Comparison of ENCODE assay signal across 7 mouse cellular contexts in genomic region chr10:60752040-60753020, GRCm38 (mm10). TPM values are rescaled to one million over a fixed set of nuclear protein-coding genes. Genes with fewer than 3 reads are reported as not detected.
DNase-seq lines count a peak whose midpoint lies in the region; ATAC-seq lines count a peak whose summit lies in the region.

Slc29a3 (minus strand) TSS chr10:60752794.

- no peaks in the 10 kb centered on the region for H3K4me1 ChIP-seq in embryonic facial prominence, embryonic 11.5 days (ENCODE audit: control insufficient read depth, insufficient read depth, low read length)
- peaks cover 27% of the 10 kb centered on the region for H3K4me1 ChIP-seq in limb, embryonic 10.5 days
- H3K4me1 ChIP-seq in midbrain, embryonic 13.5 days (replicated peaks) = peaks cover 40% of the 10 kb centered on the region

- H3K27me3 ChIP-seq in embryonic facial prominence, embryonic 11.5 days (ENCODE audit: control insufficient read depth, insufficient read depth, low read length) = no peaks in the 10 kb centered on the region
- 0 out of 2 replicates have a peak, but pooled peaks cover 3% of the 10 kb centered on the region for H3K27me3 ChIP-seq in limb, embryonic 10.5 days (ENCODE audit: low read depth, poor library complexity, severe bottlenecking)
- no peaks in the 10 kb centered on the region for H3K27me3 ChIP-seq in midbrain, embryonic 13.5 days

- no peaks in the 10 kb centered on the region for H3K36me3 ChIP-seq in embryonic facial prominence, embryonic 11.5 days (replicated peaks; ENCODE audit: control insufficient read depth, insufficient read depth, low read depth, low read length)
- no peaks in the 10 kb centered on the region for H3K36me3 ChIP-seq in limb, embryonic 10.5 days
- peaks cover 11% of the 10 kb centered on the region; the same call in 1 of the 2 replicates for H3K36me3 ChIP-seq in midbrain, embryonic 13.5 days

- peak within 1 kb of the TSS; percentile 57 for H3K4me3 ChIP-seq in embryonic facial prominence, embryonic 11.5 days (ENCODE audit: low read depth, low read length)
- H3K4me3 ChIP-seq in limb, embryonic 10.5 days = peak within 1 kb of the TSS; percentile 69
- H3K4me3 ChIP-seq in midbrain, embryonic 13.5 days (replicated peaks) = peak within 1 kb of the TSS; percentile 54

- ATAC-seq in embryonic facial prominence, embryonic 11.5 days (replicated peaks; ENCODE audit: insufficient number of reproducible peaks, low FRiP score, low TSS enrichment, low read depth) = peak; percentile 89
- peak; percentile 94 for ATAC-seq in granulocyte monocyte progenitor cell, adult 5-6 weeks (replicated peaks; ENCODE audit: poor library complexity, severe bottlenecking)
- peak; percentile 92 for ATAC-seq in midbrain, embryonic 13.5 days

- 0 out of 2 replicates have a peak within 1 kb of the TSS, but pooled peaks have one; percentile 42 for H3K27ac ChIP-seq in embryonic facial prominence, embryonic 11.5 days (replicated peaks; ENCODE audit: low read depth, low read length)
- peak within 1 kb of the TSS; percentile 89 for H3K27ac ChIP-seq in limb, embryonic 10.5 days
- peak within 1 kb of the TSS; percentile 41 for H3K27ac ChIP-seq in midbrain, embryonic 13.5 days

- no peaks in the 10 kb centered on the region for H3K9me3 ChIP-seq in embryonic facial prominence, embryonic 11.5 days (replicated peaks; ENCODE audit: control insufficient read depth, low read length)
- no peaks in the 10 kb centered on the region for H3K9me3 ChIP-seq in limb, embryonic 10.5 days (replicated peaks)
- no peaks in the 10 kb centered on the region for H3K9me3 ChIP-seq in midbrain, embryonic 13.5 days

- peak; percentile 100 for DNase-seq in adrenal gland, postnatal 14 days
- peak; percentile 97 for DNase-seq in embryonic facial prominence, embryonic 11.5 days (ENCODE audit: low spot score)
- peak; percentile 95 for DNase-seq in kidney, adult 11 months
- DNase-seq in limb, embryonic 10.5 days (ENCODE audit: low spot score) = peak; percentile 100
- DNase-seq in spleen, adult 12 weeks (ENCODE audit: low spot score) = peak; percentile 94

- peak within 1 kb of the TSS; percentile 79 for H3K9ac ChIP-seq in embryonic facial prominence, embryonic 11.5 days (replicated peaks; ENCODE audit: low read length)
- peak within 1 kb of the TSS; percentile 69 for H3K9ac ChIP-seq in midbrain, embryonic 13.5 days (replicated peaks)

- 9% methylated on average over 41 of the region's 41 CpGs for WGBS in embryonic facial prominence, embryonic 11.5 days
- WGBS in limb, embryonic 10.5 days = 13% methylated on average over 41 of the region's 41 CpGs
- WGBS in midbrain, embryonic 13.5 days = 5% methylated on average over 41 of the region's 41 CpGs

- peak within 1 kb of the TSS; percentile 70 for H3K4me2 ChIP-seq in embryonic facial prominence, embryonic 11.5 days (ENCODE audit: low read depth, low read length)
- peak within 1 kb of the TSS; percentile 59 for H3K4me2 ChIP-seq in midbrain, embryonic 13.5 days (replicated peaks)

RNA-seq across cellular contexts. Expression of gene Slc29a3, which starts in this region (rescaled TPM):
- total RNA-seq in adrenal gland, postnatal 14 days (2021) = 14.3 and 20.7 TPM in 2 replicates
- polyA plus RNA-seq in embryonic facial prominence, embryonic 11.5 days (2014; fragmentation: Nextera tagmentation; extraction: Ambion mirVana) = 7.0 and 8.2 TPM in 2 replicates
- total RNA-seq in granulocyte monocyte progenitor cell, adult 5-6 weeks (2014; fragmentation: Nextera tagmentation) = 42.0 and 51.0 TPM in 2 replicates
- total RNA-seq in granulocyte monocyte progenitor cell, adult 5-6 weeks (2017) = 12.5 and 15.2 TPM in 2 replicates
- 7.0 and 8.0 TPM in 2 replicates for polyA plus RNA-seq in limb, embryonic 10.5 days (2016; fragmentation: Nextera tagmentation; extraction: Ambion mirVana)
- 10.3 and 14.0 TPM in 2 replicates for polyA plus RNA-seq in midbrain, embryonic 13.5 days (2015; fragmentation: Nextera tagmentation; extraction: Ambion mirVana)

Comparison
In these comparisons a context has a peak if more than half of its experiments do, and no peak if none do; other contexts are left out.
1. Peak in every context shown above with its lines: DNase-seq, ATAC-seq, H3K4me3 ChIP-seq and H3K27ac ChIP-seq.